Mouse (Mus musculus): ENCODE data around the gene Uxs1. TPM values are rescaled to one million over a fixed set of nuclear protein-coding genes. Genes with fewer than 3 reads are reported as not detected.

Gene Uxs1
- polyA plus RNA-seq, 1 experiment from 2014 or later, result 22.0 TPM

DNA sequence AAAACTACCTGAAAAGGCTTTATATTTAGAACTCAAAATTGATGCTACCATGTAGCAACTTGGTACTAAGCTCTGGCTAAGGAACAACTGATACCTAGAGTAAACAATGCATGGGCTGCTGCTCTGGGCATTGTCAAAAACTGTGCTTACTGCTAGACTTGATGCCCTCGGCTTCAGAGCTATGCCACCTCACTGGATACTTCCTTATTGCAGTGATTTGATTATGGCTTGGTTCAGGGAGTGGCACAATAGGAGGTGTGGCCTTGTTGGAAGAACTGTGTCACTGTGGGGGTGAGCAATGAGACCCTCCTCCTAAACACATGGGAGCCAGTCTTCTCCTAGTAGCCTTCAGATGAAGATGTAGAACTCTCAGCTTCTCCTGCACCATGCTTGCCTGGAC lies 58.3 kb downstream of the Uxs1 start:
- no peaks in the 10 kb centered on the region for H3K9me3 ChIP-seq (ENCODE audit: control insufficient read depth, low read length)
- H3K4me1 ChIP-seq (replicated peaks; ENCODE audit: control insufficient read depth, insufficient read depth, low read length), result no peaks in the 10 kb centered on the region
- H3K4me2 ChIP-seq (ENCODE audit: low read depth, low read length, severe bottlenecking), result no peak overlapping the region
- H3K4me3 ChIP-seq (ENCODE audit: low read depth, low read length), result no peak overlapping the region
- 83% methylated on average over 1 of the region's 1 CpGs for whole genome bisulfite sequencing
- H3K36me3 ChIP-seq (ENCODE audit: control insufficient read depth, insufficient read depth, low read length), result no peaks in the 10 kb centered on the region
- ATAC-seq (replicated peaks; ENCODE audit: low FRiP score) (no peak), DNase-seq (ENCODE audit: low spot score) (no peak)
- no peaks in the 10 kb centered on the region for H3K27me3 ChIP-seq (ENCODE audit: control insufficient read depth, insufficient read depth, low read length)
- H3K27ac ChIP-seq (ENCODE audit: low read depth, low read length), result no peak overlapping the region
- H3K9ac ChIP-seq (ENCODE audit: low read length), result no peak overlapping the region

- WGBS, result 84% methylated on average over 4 of the region's 4 CpGs
- no peak for ATAC-seq (replicated peaks; ENCODE audit: low FRiP score)
- no peak overlapping the region for H3K4me3 ChIP-seq (ENCODE audit: low read depth, low read length)
Measured at GRCm38 (mm10) chr1:43768385-43768990, 59.1 kb downstream of the Uxs1 start.

DNA sequence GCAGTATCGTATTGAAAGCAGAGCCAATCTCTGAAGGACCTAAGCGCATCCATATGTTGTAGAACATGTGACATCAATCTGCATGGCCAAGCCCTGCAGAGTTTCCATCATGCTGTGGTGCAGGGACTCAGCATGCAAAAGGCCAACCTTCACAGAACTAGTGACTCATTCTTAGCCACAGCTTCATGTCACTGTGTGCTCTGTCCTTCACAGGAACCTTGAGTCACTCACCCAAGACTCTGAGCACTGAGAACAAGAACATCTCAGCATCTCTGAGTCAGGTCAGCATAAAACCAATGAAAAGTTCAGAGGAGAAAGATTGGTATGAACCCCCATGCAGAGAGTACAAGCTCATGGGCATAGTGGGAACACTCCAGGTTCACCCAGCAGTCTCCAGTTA lies 61.3 kb downstream of the Uxs1 start:
- ATAC-seq (replicated peaks; ENCODE audit: low FRiP score) (no peak), DNase-seq (ENCODE audit: low spot score) (no peak)
- no peak overlapping the region for H3K9ac ChIP-seq (ENCODE audit: low read length)
- H3K27ac ChIP-seq (ENCODE audit: low read depth, low read length), result no peak overlapping the region
- no peak overlapping the region for H3K4me3 ChIP-seq (ENCODE audit: low read depth, low read length)
- H3K4me1 ChIP-seq (replicated peaks; ENCODE audit: control insufficient read depth, insufficient read depth, low read length), result no peaks in the 10 kb centered on the region
- no peak overlapping the region for H3K4me2 ChIP-seq (ENCODE audit: low read depth, low read length, severe bottlenecking)
- 94% methylated on average over 2 of the region's 2 CpGs for WGBS
- H3K27me3 ChIP-seq (ENCODE audit: control insufficient read depth, insufficient read depth, low read length), result no peaks in the 10 kb centered on the region
- no peaks in the 10 kb centered on the region for H3K36me3 ChIP-seq (ENCODE audit: control insufficient read depth, insufficient read depth, low read length)
- no peaks in the 10 kb centered on the region for H3K9me3 ChIP-seq (ENCODE audit: control insufficient read depth, low read length)

More at GRCm38 (mm10) chr1:43768385-43768990, 59.1 kb downstream of the Uxs1 start:
- H3K9me3 ChIP-seq (ENCODE audit: control insufficient read depth, low read length), result no peaks in the 10 kb centered on the region
- H3K4me2 ChIP-seq (ENCODE audit: low read depth, low read length, severe bottlenecking), result no peak overlapping the region
- H3K27ac ChIP-seq (ENCODE audit: low read depth, low read length), result no peak overlapping the region
- no peaks in the 10 kb centered on the region for H3K4me1 ChIP-seq (replicated peaks; ENCODE audit: control insufficient read depth, insufficient read depth, low read length)
- no peak overlapping the region for H3K9ac ChIP-seq (ENCODE audit: low read length)
- DNase-seq (ENCODE audit: low spot score), result no peak
- no peaks in the 10 kb centered on the region for H3K27me3 ChIP-seq (ENCODE audit: control insufficient read depth, insufficient read depth, low read length)
- no peaks in the 10 kb centered on the region for H3K36me3 ChIP-seq (ENCODE audit: control insufficient read depth, insufficient read depth, low read length)

DNA sequence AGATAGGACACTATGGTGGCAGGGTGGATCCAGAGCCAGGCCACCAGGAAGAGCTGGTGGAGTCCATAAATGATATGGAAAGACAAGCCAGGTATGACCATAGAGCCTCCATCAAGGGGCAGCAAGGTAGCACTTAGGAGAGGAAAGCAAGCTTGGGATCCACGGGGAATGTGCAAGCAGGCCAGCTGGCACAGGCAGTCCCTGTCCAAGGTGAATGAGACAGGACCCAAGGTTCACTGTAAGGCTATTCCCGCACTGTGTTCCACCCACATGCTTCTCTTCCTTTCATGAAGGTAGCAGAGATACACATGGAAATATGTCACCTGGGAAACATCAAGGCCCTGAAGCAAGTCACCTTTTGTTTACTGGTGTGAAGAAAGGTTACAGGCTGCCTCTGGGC lies 63.1 kb downstream of the Uxs1 start:
- 90% methylated on average over 2 of the region's 2 CpGs for WGBS
- no peak overlapping the region for H3K4me2 ChIP-seq (ENCODE audit: low read depth, low read length, severe bottlenecking)
- ATAC-seq (replicated peaks; ENCODE audit: low FRiP score) (no peak), DNase-seq (ENCODE audit: low spot score) (no peak)
- no peaks in the 10 kb centered on the region for H3K4me1 ChIP-seq (replicated peaks; ENCODE audit: control insufficient read depth, insufficient read depth, low read length)
- H3K27ac ChIP-seq (ENCODE audit: low read depth, low read length), result no peak overlapping the region
- no peak overlapping the region for H3K4me3 ChIP-seq (ENCODE audit: low read depth, low read length)
- H3K9me3 ChIP-seq (ENCODE audit: control insufficient read depth, low read length), result no peaks in the 10 kb centered on the region
- no peak overlapping the region for H3K9ac ChIP-seq (ENCODE audit: low read length)
- H3K36me3 ChIP-seq (ENCODE audit: control insufficient read depth, insufficient read depth, low read length), result no peaks in the 10 kb centered on the region
- no peaks in the 10 kb centered on the region for H3K27me3 ChIP-seq (ENCODE audit: control insufficient read depth, insufficient read depth, low read length)

- Histone ChIP-seq H3K27me3 (ENCODE audit: control insufficient read depth, insufficient read depth, low read length) (no peaks in the 10 kb centered on the region), H3K4me1 (replicated peaks; ENCODE audit: control insufficient read depth, insufficient read depth, low read length) (no peaks in the 10 kb centered on the region), H3K4me2 (ENCODE audit: low read depth, low read length, severe bottlenecking) (no peak overlapping the region), H3K4me3 (ENCODE audit: low read depth, low read length) (no peak overlapping the region), H3K36me3 (ENCODE audit: control insufficient read depth, insufficient read depth, low read length) (no peaks in the 10 kb centered on the region), H3K27ac (ENCODE audit: low read depth, low read length) (no peak overlapping the region), H3K9ac (ENCODE audit: low read length) (no peak overlapping the region), H3K9me3 (ENCODE audit: control insufficient read depth, low read length) (no peaks in the 10 kb centered on the region)
- DNase-seq (ENCODE audit: low spot score) (no peak), ATAC-seq (replicated peaks; ENCODE audit: low FRiP score) (no peak)
Measured at GRCm38 (mm10) chr1:43760085-43760484, 67.5 kb downstream of the Uxs1 start.

DNA sequence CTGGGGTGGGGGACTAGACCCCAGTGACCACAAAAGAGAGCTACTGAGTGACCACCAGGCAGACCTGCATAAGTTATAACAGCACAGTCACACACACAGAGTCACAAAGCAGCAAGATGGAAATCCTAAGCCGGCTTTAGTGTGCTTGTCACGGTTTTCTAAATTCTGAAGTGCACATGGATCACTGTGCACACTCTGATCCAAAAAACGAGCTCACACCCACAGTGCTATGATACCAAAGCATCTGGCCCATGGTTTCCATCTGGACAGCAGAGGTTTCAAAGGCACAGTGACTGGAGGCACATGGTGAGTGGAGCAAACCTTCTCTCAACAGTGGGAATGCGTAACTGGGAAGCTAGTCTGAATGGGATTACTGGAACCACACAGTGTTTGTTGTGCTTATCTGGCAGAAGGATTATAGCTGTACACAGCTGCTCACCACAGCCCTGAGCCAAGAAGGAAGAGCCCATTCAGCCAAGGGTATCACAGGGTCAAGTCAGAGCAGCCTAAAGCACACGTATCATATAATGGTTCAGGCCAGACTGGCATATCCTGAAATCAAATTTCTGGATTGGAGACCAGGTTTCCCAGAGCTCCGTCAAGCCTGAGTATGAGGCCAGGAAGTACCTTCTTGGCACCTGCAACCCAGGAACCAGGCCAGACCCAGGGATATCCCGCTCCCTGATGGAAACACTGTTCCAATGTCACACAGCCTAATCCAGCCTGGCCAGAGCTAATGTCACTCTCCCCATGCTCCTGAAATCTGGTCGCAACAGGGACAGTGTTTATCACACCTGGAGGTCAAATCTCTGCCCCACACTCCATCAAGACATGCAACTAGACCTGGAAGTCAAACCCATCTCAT lies 72.9 kb downstream of the Uxs1 start:
- DNase-seq (ENCODE audit: low spot score), result no peak
- 81% methylated on average over 8 of the region's 8 CpGs for WGBS
- Histone ChIP-seq H3K36me3 (ENCODE audit: control insufficient read depth, insufficient read depth, low read length) (no peaks in the 10 kb centered on the region), H3K4me2 (ENCODE audit: low read depth, low read length, severe bottlenecking) (no peak overlapping the region), H3K27ac (ENCODE audit: low read depth, low read length) (no peak overlapping the region), H3K27me3 (ENCODE audit: control insufficient read depth, insufficient read depth, low read length) (no peaks in the 10 kb centered on the region), H3K9ac (ENCODE audit: low read length) (no peak overlapping the region), H3K9me3 (ENCODE audit: control insufficient read depth, low read length) (no peaks in the 10 kb centered on the region), H3K4me3 (ENCODE audit: low read depth, low read length) (no peak overlapping the region), H3K4me1 (replicated peaks; ENCODE audit: control insufficient read depth, insufficient read depth, low read length) (no peaks in the 10 kb centered on the region)
- ATAC-seq (replicated peaks; ENCODE audit: low FRiP score), result no peak

- ATAC-seq (replicated peaks; ENCODE audit: low FRiP score) (0 out of 2 replicates have a peak, but pooled peaks have one; percentile 27), DNase-seq (ENCODE audit: low spot score) (no peak)
- Histone ChIP-seq H3K4me1 (replicated peaks; ENCODE audit: control insufficient read depth, insufficient read depth, low read length) (no peaks in the 10 kb centered on the region), H3K27me3 (ENCODE audit: control insufficient read depth, insufficient read depth, low read length) (no peaks in the 10 kb centered on the region), H3K9ac (ENCODE audit: low read length) (no peak overlapping the region), H3K9me3 (ENCODE audit: control insufficient read depth, low read length) (no peaks in the 10 kb centered on the region), H3K27ac (ENCODE audit: low read depth, low read length) (no peak overlapping the region), H3K4me2 (ENCODE audit: low read depth, low read length, severe bottlenecking) (no peak overlapping the region), H3K36me3 (ENCODE audit: control insufficient read depth, insufficient read depth, low read length) (no peaks in the 10 kb centered on the region), H3K4me3 (ENCODE audit: low read depth, low read length) (no peak overlapping the region)
- 87% methylated on average over 10 of the region's 10 CpGs for whole genome bisulfite sequencing
Measured at GRCm38 (mm10) chr1:43738519-43738894, 89.1 kb downstream of the Uxs1 start.

GRCm38 (mm10) chr1:43737812-43738518 lies 89.6 kb downstream of the Uxs1 start:
- no peak overlapping the region for H3K4me3 ChIP-seq (ENCODE audit: low read depth, low read length)
- H3K4me2 ChIP-seq (ENCODE audit: low read depth, low read length, severe bottlenecking), result no peak overlapping the region
- 74% methylated on average over 7 of the region's 7 CpGs for WGBS
- no peaks in the 10 kb centered on the region for H3K4me1 ChIP-seq (replicated peaks; ENCODE audit: control insufficient read depth, insufficient read depth, low read length)
- H3K36me3 ChIP-seq (ENCODE audit: control insufficient read depth, insufficient read depth, low read length), result no peaks in the 10 kb centered on the region
- H3K9me3 ChIP-seq (ENCODE audit: control insufficient read depth, low read length), result no peaks in the 10 kb centered on the region
- no peak overlapping the region for H3K9ac ChIP-seq (ENCODE audit: low read length)
- DNase-seq (ENCODE audit: low spot score) (peak; percentile 59), ATAC-seq (replicated peaks; ENCODE audit: low FRiP score) (no peak)
- no peaks in the 10 kb centered on the region for H3K27me3 ChIP-seq (ENCODE audit: control insufficient read depth, insufficient read depth, low read length)
- no peak overlapping the region for H3K27ac ChIP-seq (ENCODE audit: low read depth, low read length)

All from forebrain, embryonic 11.5 days (tissue).